In genomic region chr13:58480928-58481598, GRCm38 (mm10) we compare ENCODE assay signal across 17 mouse cellular contexts.
DNase-seq lines count a peak whose midpoint lies in the region; ATAC-seq lines count a peak whose summit lies in the region.
"Had no signal": no experiment of that assay in that cellular context is flagged by ENCODE, and none has a peak within 500 bp of the region (broad histone marks: within the 10 kb centered on the region; RNA-seq: fewer than 3 reads in every experiment).

No protein-coding gene starts in this region.

- H3K9ac ChIP-seq in hindbrain, embryonic 13.5 days, result no peak overlapping the region
- no peak overlapping the region for H3K9ac ChIP-seq in liver, embryonic 15.5 days
- H3K9ac ChIP-seq: embryonic facial prominence, embryonic 15.5 days; forebrain, embryonic 12.5 days; heart, embryonic 15.5 days; stomach, embryonic 15.5 days had no signal

- DNase-seq in hindbrain, embryonic 10.5 days (ENCODE audit: low spot score), result no peak
- peak; percentile 13 for DNase-seq in retina, embryonic 14.5 days (ENCODE audit: low spot score)
- DNase-seq in retina, postnatal 1 day, result no peak
- no peak for DNase-seq in right cerebral cortex, postnatal 36 days (ENCODE audit: low spot score in 2 of 2)
- no peak for DNase-seq in heart, embryonic 10.5 days (ENCODE audit: low spot score)
- no peak for DNase-seq in frontal cortex, adult 2 months (ENCODE audit: extremely low spot score in 1 of 2, low spot score in 1 of 2)
- DNase-seq: adrenal gland, postnatal 10 days; cerebellum, adult 8-10 months; gastrocnemius, adult 2 months; heart, adult 11 months; spleen, adult 18-20 months had no signal

- H3K4me3 ChIP-seq in hindbrain, embryonic 13.5 days, result no peak overlapping the region
- H3K4me3 ChIP-seq in hindbrain, embryonic 10.5 days, result no peak overlapping the region
- no peak overlapping the region for H3K4me3 ChIP-seq in liver, embryonic 15.5 days (replicated peaks)
- no peak overlapping the region for H3K4me3 ChIP-seq in heart, embryonic 10.5 days
- H3K4me3 ChIP-seq: embryonic facial prominence, embryonic 15.5 days; forebrain, embryonic 12.5 days; gastrocnemius, adult 2 months; heart, embryonic 15.5 days; stomach, embryonic 15.5 days had no signal

- ATAC-seq in hindbrain, embryonic 13.5 days (ENCODE audit: low FRiP score), result no peak
- ATAC-seq in liver, embryonic 15.5 days (ENCODE audit: insufficient read depth), result no peak

- no peaks in the 10 kb centered on the region for H3K27me3 ChIP-seq in hindbrain, embryonic 13.5 days
- no peaks in the 10 kb centered on the region for H3K27me3 ChIP-seq in hindbrain, embryonic 10.5 days (ENCODE audit: insufficient read depth, poor library complexity, severe bottlenecking)
- peaks cover 24% of the 10 kb centered on the region; the same call in 1 of the 2 replicates for H3K27me3 ChIP-seq in liver, embryonic 15.5 days
- H3K27me3 ChIP-seq in heart, embryonic 10.5 days (ENCODE audit: insufficient read depth, poor library complexity, severe bottlenecking), result no peaks in the 10 kb centered on the region
- H3K27me3 ChIP-seq: embryonic facial prominence, embryonic 15.5 days; forebrain, embryonic 12.5 days; heart, embryonic 15.5 days; stomach, embryonic 15.5 days had no signal

- WGBS in hindbrain, embryonic 13.5 days, result 81% methylated on average over 10 of the region's 10 CpGs
- WGBS in hindbrain, embryonic 10.5 days, result 90% methylated on average over 10 of the region's 10 CpGs
- 20% methylated on average over 10 of the region's 10 CpGs for WGBS in liver, embryonic 15.5 days (ENCODE audit: insufficient replicate concordance)
- 57% methylated on average over 10 of the region's 10 CpGs for WGBS in heart, embryonic 10.5 days

- no peak overlapping the region for H3K4me2 ChIP-seq in hindbrain, embryonic 13.5 days
- H3K4me2 ChIP-seq in liver, embryonic 15.5 days, result peak overlapping the region; percentile 0; the same call in 1 of the 2 replicates
- H3K4me2 ChIP-seq: embryonic facial prominence, embryonic 15.5 days; forebrain, embryonic 12.5 days; heart, embryonic 15.5 days; stomach, embryonic 15.5 days had no signal

- H3K4me1 ChIP-seq in hindbrain, embryonic 13.5 days (replicated peaks), result peaks cover 8% of the 10 kb centered on the region; the same call in 1 of the 2 replicates
- H3K4me1 ChIP-seq in hindbrain, embryonic 10.5 days (replicated peaks), result peaks cover 12% of the 10 kb centered on the region
- peaks cover 44% of the 10 kb centered on the region for H3K4me1 ChIP-seq in liver, embryonic 15.5 days (replicated peaks)
- peaks cover 24% of the 10 kb centered on the region; the same call in 1 of the 2 replicates for H3K4me1 ChIP-seq in heart, embryonic 10.5 days
- H3K4me1 ChIP-seq: embryonic facial prominence, embryonic 15.5 days; stomach, embryonic 15.5 days had no signal

- no peaks in the 10 kb centered on the region for H3K36me3 ChIP-seq in hindbrain, embryonic 13.5 days
- H3K36me3 ChIP-seq in hindbrain, embryonic 10.5 days, result no peaks in the 10 kb centered on the region
- H3K36me3 ChIP-seq in liver, embryonic 15.5 days (replicated peaks), result no peaks in the 10 kb centered on the region
- H3K36me3 ChIP-seq in heart, embryonic 10.5 days, result no peaks in the 10 kb centered on the region
- H3K36me3 ChIP-seq: embryonic facial prominence, embryonic 15.5 days; forebrain, embryonic 12.5 days; heart, embryonic 15.5 days; stomach, embryonic 15.5 days had no signal

- peak overlapping the region; percentile 1; the same call in 1 of the 2 replicates for H3K27ac ChIP-seq in hindbrain, embryonic 13.5 days
- no peak overlapping the region for H3K27ac ChIP-seq in hindbrain, embryonic 10.5 days
- no peak overlapping the region for H3K27ac ChIP-seq in liver, embryonic 15.5 days (replicated peaks)
- no peak overlapping the region for H3K27ac ChIP-seq in heart, embryonic 10.5 days
- H3K27ac ChIP-seq: embryonic facial prominence, embryonic 15.5 days; forebrain, embryonic 12.5 days; gastrocnemius, adult 2 months; heart, embryonic 15.5 days; stomach, embryonic 15.5 days had no signal

- no peaks in the 10 kb centered on the region for H3K9me3 ChIP-seq in hindbrain, embryonic 13.5 days
- H3K9me3 ChIP-seq in hindbrain, embryonic 10.5 days, result no peaks in the 10 kb centered on the region
- no peaks in the 10 kb centered on the region for H3K9me3 ChIP-seq in liver, embryonic 15.5 days (replicated peaks)
- no peaks in the 10 kb centered on the region for H3K9me3 ChIP-seq in heart, embryonic 10.5 days
- H3K9me3 ChIP-seq: embryonic facial prominence, embryonic 15.5 days; forebrain, embryonic 12.5 days; heart, embryonic 15.5 days; stomach, embryonic 15.5 days had no signal
